In the genomic region with DNA sequence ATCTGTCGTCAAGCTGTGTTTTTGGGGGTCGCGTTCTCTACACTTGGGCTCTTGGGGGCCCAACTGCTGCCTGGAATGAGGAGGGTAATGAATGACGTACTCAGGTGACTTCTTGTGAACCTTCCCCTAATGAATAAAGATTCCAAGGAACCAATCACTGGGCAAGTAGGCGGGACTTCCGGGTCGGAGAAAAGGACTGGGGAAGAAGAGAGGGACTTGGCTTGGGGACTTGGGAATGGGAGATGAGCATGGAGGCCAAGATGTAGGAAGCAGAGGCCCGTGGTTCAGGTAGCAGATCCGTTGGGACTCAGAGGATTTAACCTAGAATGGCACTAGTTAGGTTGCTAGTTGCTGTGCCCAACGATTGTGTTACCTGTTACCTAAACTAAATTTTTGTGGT, we compare ENCODE assay signal across 19 mouse cellular contexts. TPM values are rescaled to one million over a fixed set of nuclear protein-coding genes. Genes with fewer than 3 reads are reported as not detected.
DNase-seq lines count a peak whose midpoint lies in the region; ATAC-seq and TF ChIP-seq lines count a peak whose summit lies in the region.
"Had no signal": no experiment of that assay in that cellular context is flagged by ENCODE, and none has a peak within 500 bp of the region (broad histone marks: within the 10 kb centered on the region; RNA-seq: fewer than 3 reads in every experiment).

No protein-coding gene starts in this region.

- no peaks in the 10 kb centered on the region for H3K9me3 ChIP-seq in heart, embryonic 10.5 days
- no peaks in the 10 kb centered on the region for H3K9me3 ChIP-seq in midbrain, embryonic 10.5 days (replicated peaks)
- no peaks in the 10 kb centered on the region for H3K9me3 ChIP-seq in midbrain, embryonic 11.5 days (ENCODE audit: control insufficient read depth, low read length)
- no peaks in the 10 kb centered on the region for H3K9me3 ChIP-seq in neural tube, embryonic 15.5 days (replicated peaks)

- no peak for DNase-seq in heart, embryonic 10.5 days (ENCODE audit: low spot score)
- DNase-seq in heart, postnatal 36 days = no peak
- DNase-seq in midbrain, embryonic 10.5 days (ENCODE audit: low spot score) = no peak
- DNase-seq in midbrain, embryonic 11.5 days (ENCODE audit: low spot score, missing footprints) = no peak
- DNase-seq in cerebellum, postnatal 4 days (ENCODE audit: low spot score in 2 of 2) = no peak
- no peak for DNase-seq in cerebellum, adult 9-10 months
- DNase-seq: adrenal gland, adult 8-10 months; layer of hippocampus, adult 9-11 months; spleen, adult 18-20 months; thymus, adult 18-20 months had no signal

- H3K9ac ChIP-seq in midbrain, embryonic 11.5 days (ENCODE audit: low read length) = no peak overlapping the region
- H3K9ac ChIP-seq in neural tube, embryonic 15.5 days (replicated peaks) = no peak overlapping the region

- intact Hi-C loops in heart, postnatal 36 days (cut with DNase I) = no loop called here

- H3K4me2 ChIP-seq in midbrain, embryonic 11.5 days = no peak overlapping the region
- peak overlapping the region; percentile 25 for H3K4me2 ChIP-seq in neural tube, embryonic 15.5 days
- H3K4me2 ChIP-seq: liver, embryonic 11.5 days had no signal

- TF ChIP-seq POLR2A in embryonic fibroblast, embryonic 13.5 days (IDR thresholded peaks at IDR 0.05; ENCODE audit: low read depth, low read length) = peak; percentile 19; the same call in 1 of the 2 replicates

- peak overlapping the region; percentile 24; the same call in 1 of the 2 replicates for H3K4me3 ChIP-seq in heart, embryonic 10.5 days
- peak overlapping the region; percentile 28; the same call in 1 of the 2 replicates for H3K4me3 ChIP-seq in midbrain, embryonic 10.5 days
- no peak overlapping the region for H3K4me3 ChIP-seq in midbrain, embryonic 11.5 days (ENCODE audit: low read depth, low read length)
- no peak overlapping the region for H3K4me3 ChIP-seq in embryonic fibroblast, embryonic 13.5 days (ENCODE audit: insufficient read depth, low read length)
- 0 out of 2 replicates have a peak overlapping the region, but pooled peaks have one; percentile 12 for H3K4me3 ChIP-seq in neural tube, embryonic 15.5 days (replicated peaks)
- H3K4me3 ChIP-seq: erythroblast, embryonic 14.5 days had no signal

- 56% methylated on average over 10 of the region's 10 CpGs for WGBS in heart, embryonic 10.5 days
- 51% methylated on average over 10 of the region's 10 CpGs for WGBS in midbrain, embryonic 10.5 days
- 47% methylated on average over 10 of the region's 10 CpGs for WGBS in midbrain, embryonic 11.5 days
- WGBS in neural tube, embryonic 15.5 days = 51% methylated on average over 10 of the region's 10 CpGs

- H3K36me3 ChIP-seq in heart, embryonic 10.5 days = no peaks in the 10 kb centered on the region
- no peaks in the 10 kb centered on the region for H3K36me3 ChIP-seq in midbrain, embryonic 10.5 days
- H3K36me3 ChIP-seq in midbrain, embryonic 11.5 days (ENCODE audit: control insufficient read depth, insufficient read depth, low read length) = no peaks in the 10 kb centered on the region
- no peaks in the 10 kb centered on the region for H3K36me3 ChIP-seq in neural tube, embryonic 15.5 days
- H3K36me3 ChIP-seq: G1E had no signal

- no peaks in the 10 kb centered on the region for H3K27me3 ChIP-seq in heart, embryonic 10.5 days (ENCODE audit: insufficient read depth, poor library complexity, severe bottlenecking)
- no peaks in the 10 kb centered on the region for H3K27me3 ChIP-seq in midbrain, embryonic 10.5 days (ENCODE audit: low read depth, poor library complexity, severe bottlenecking)
- H3K27me3 ChIP-seq in midbrain, embryonic 11.5 days (ENCODE audit: control insufficient read depth, insufficient read depth, low read length) = no peaks in the 10 kb centered on the region
- H3K27me3 ChIP-seq in neural tube, embryonic 15.5 days (replicated peaks) = no peaks in the 10 kb centered on the region

- TF ChIP-seq CTCF in embryonic fibroblast, embryonic 13.5 days (IDR thresholded peaks at IDR 0.05; ENCODE audit: borderline replicate concordance, insufficient read depth, low read length) = no peak

- H3K4me1 ChIP-seq in heart, embryonic 10.5 days = no peaks in the 10 kb centered on the region
- H3K4me1 ChIP-seq in midbrain, embryonic 10.5 days = peaks cover 5% of the 10 kb centered on the region; the same call in 1 of the 2 replicates
- no peaks in the 10 kb centered on the region for H3K4me1 ChIP-seq in midbrain, embryonic 11.5 days (ENCODE audit: control insufficient read depth, insufficient read depth, low read length)
- no peaks in the 10 kb centered on the region for H3K4me1 ChIP-seq in embryonic fibroblast, embryonic 13.5 days (ENCODE audit: control insufficient read depth, insufficient read depth, low read length)
- 0 out of 2 replicates have a peak, but pooled peaks cover 2% of the 10 kb centered on the region for H3K4me1 ChIP-seq in neural tube, embryonic 15.5 days

- no peak overlapping the region for H3K27ac ChIP-seq in heart, embryonic 10.5 days
- H3K27ac ChIP-seq in midbrain, embryonic 10.5 days (replicated peaks) = no peak overlapping the region
- no peak overlapping the region for H3K27ac ChIP-seq in midbrain, embryonic 11.5 days (ENCODE audit: low read depth, low read length)
- no peak overlapping the region for H3K27ac ChIP-seq in embryonic fibroblast, embryonic 13.5 days (ENCODE audit: insufficient read depth, low read length)
- H3K27ac ChIP-seq in neural tube, embryonic 15.5 days (replicated peaks) = no peak overlapping the region
- H3K27ac ChIP-seq: kidney, postnatal 0 days had no signal

- ATAC-seq in midbrain, embryonic 11.5 days (ENCODE audit: low FRiP score) = no peak
- no peak for ATAC-seq in neural tube, embryonic 15.5 days (ENCODE audit: low FRiP score)

RNA-seq across cellular contexts. Expression of gene Fcgr3, which starts 15.5 kb away (rescaled TPM):
- polyA plus RNA-seq in heart, embryonic 10.5 days (2016; fragmentation: Nextera tagmentation; extraction: Ambion mirVana) = 1.3 and 4.1 TPM in 2 replicates
- total RNA-seq in heart, postnatal 36 days (2021) = 10 to 100 TPM; 13.7 to 18.6 TPM
- 5.5 and 7.8 TPM in 2 replicates for polyA plus RNA-seq in midbrain, embryonic 10.5 days (2016; fragmentation: Nextera tagmentation; extraction: Ambion mirVana)
- 8.5 and 8.6 TPM in 2 replicates for polyA plus RNA-seq in midbrain, embryonic 11.5 days (2014; fragmentation: Nextera tagmentation; extraction: Ambion mirVana)
- 3.9 TPM in 1 of 2 replicates, not detected in the other for polyA plus RNA-seq in embryonic fibroblast, embryonic 13.5 days (2011; ENCODE audit: insufficient read length, low read depth, missing spikeins)
- 11.5 and 11.8 TPM in 2 replicates for polyA plus RNA-seq in neural tube, embryonic 15.5 days (2015; fragmentation: Nextera tagmentation; extraction: Ambion mirVana)
- polyA plus RNA-seq: C2C12; erythroblast, embryonic 14.5 days had no signal

RNA-seq across cellular contexts. Expression of gene Fcgr4, which starts 30.5 kb away (rescaled TPM):
- polyA plus RNA-seq in heart, embryonic 10.5 days (2016; fragmentation: Nextera tagmentation; extraction: Ambion mirVana) = 0.14 TPM in 1 of 2 replicates, not detected in the other
- total RNA-seq in heart, postnatal 36 days (2021) = under 1 TPM in 1 of 2 experiments, not detected in 1; 0.76 TPM
- polyA plus RNA-seq in midbrain, embryonic 10.5 days (2016; fragmentation: Nextera tagmentation; extraction: Ambion mirVana) = 0.25 TPM in 1 of 2 replicates, not detected in the other
- polyA plus RNA-seq in midbrain, embryonic 11.5 days (2014; fragmentation: Nextera tagmentation; extraction: Ambion mirVana) = 0.18 and 0.55 TPM in 2 replicates
- not detected in 2 replicates for polyA plus RNA-seq in embryonic fibroblast, embryonic 13.5 days (2011; ENCODE audit: insufficient read length, low read depth, missing spikeins)
- polyA plus RNA-seq in neural tube, embryonic 15.5 days (2015; fragmentation: Nextera tagmentation; extraction: Ambion mirVana) = 0.40 and 0.95 TPM in 2 replicates
- total RNA-seq: gastrocnemius, adult 18-20 months; left cerebral cortex, postnatal 14 days had no signal
- polyA plus RNA-seq: erythroblast, embryonic 14.5 days had no signal

Comparison
In these comparisons a context has a peak if more than half of its experiments do, and no peak if none do; other contexts are left out.
1. H3K4me3 ChIP-seq: peak in heart, embryonic 10.5 days (single experiment), midbrain, embryonic 10.5 days (single experiment) and neural tube, embryonic 15.5 days (single experiment); none in midbrain, embryonic 11.5 days (single experiment) and embryonic fibroblast, embryonic 13.5 days (single experiment).